Mouse (Mus musculus): ENCODE results near the gene Lrrfip1.

DNA sequence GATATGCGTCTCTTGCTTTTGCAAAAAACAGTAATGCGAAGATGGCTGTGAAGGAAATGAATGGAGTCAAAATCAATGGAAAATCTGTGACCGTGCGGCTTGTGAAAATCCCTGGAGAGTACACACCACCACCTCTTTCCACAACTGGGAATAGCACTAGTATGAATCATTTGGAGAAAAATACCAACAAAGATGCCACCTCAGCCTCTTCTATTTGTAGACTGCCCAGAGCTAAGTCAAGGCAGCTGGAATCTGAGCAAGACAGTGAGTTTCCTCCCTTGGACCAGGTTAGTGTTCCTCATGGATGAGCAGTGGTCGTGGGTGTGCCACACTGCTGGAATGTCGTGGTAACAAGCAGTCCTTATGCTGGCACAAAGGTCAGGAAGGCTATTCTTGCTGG is 168.3 kb downstream of the Lrrfip1 start:
- no peak for TF ChIP-seq POLR2A (IDR thresholded peaks at IDR 0.05; ENCODE audit: insufficient read depth, low read length)
- no peak for TF ChIP-seq CTCF (IDR thresholded peaks at IDR 0.05; ENCODE audit: low read depth, low read length)
- no peak for TF ChIP-seq EP300 (IDR thresholded peaks at IDR 0.05; ENCODE audit: insufficient read depth, low read depth, low read length)

Data from ES-Bruce4 (cell line).